Mouse (Mus musculus) MEL (cell line): ENCODE measurements around the gene Sat2.

Source experiments
- CHD2 ChIP-seq: IDR thresholded peaks from 2 replicates; pipeline ENCODE4 v1.6.1; 2011; ENCODE audit warnings: low read length, improper control_type of control experiment
- CTCF ChIP-seq, 3 experiments: IDR thresholded peaks in 2 of 3; conservative IDR thresholded peaks in 1 of 3; 2 replicates each; pipeline ENCODE4 v1.5.1; 2011 to 2012; ENCODE audit warnings: low read length in 3 of 3, low read depth in 2 of 3, mild to moderate bottlenecking in 2 of 3, improper control_type of control experiment in 1 of 3, inconsistent platforms in 1 of 3, mixed read lengths in 1 of 3, moderate library complexity in 1 of 3; ENCODE audit not compliant: control insufficient read depth in 1 of 3, insufficient read depth in 1 of 3, poor library complexity in 1 of 3, severe bottlenecking in 1 of 3
- EP300 ChIP-seq, 2 experiments: IDR thresholded peaks; 2 replicates each; pipeline ENCODE4 v1.6.1; 2011; ENCODE audit warnings: improper control_type of control experiment in 2 of 2, low read length in 2 of 2, low read depth in 1 of 2, mild to moderate bottlenecking in 1 of 2
- GABPA ChIP-seq: IDR thresholded peaks from 2 replicates; pipeline ENCODE4 v1.6.1; 2012; ENCODE audit warnings: low read depth, mild to moderate bottlenecking, inconsistent platforms, low read length, improper control_type of control experiment, moderate library complexity
- MAFK ChIP-seq: IDR thresholded peaks from 2 replicates; pipeline ENCODE4 v1.6.1; 2011; ENCODE audit warnings: low read depth, mild to moderate bottlenecking, low read length, improper control_type of control experiment, borderline replicate concordance
- POLR2A ChIP-seq, 2 experiments: IDR thresholded peaks; 2 replicates each; pipeline ENCODE4 v1.6.1; 2011 to 2012; ENCODE audit warnings: low read length in 2 of 2, mild to moderate bottlenecking in 2 of 2, control low read depth in 1 of 2, improper control_type of control experiment in 1 of 2, low read depth in 1 of 2, moderate library complexity in 1 of 2; ENCODE audit not compliant: control insufficient read depth in 1 of 2, insufficient read depth in 1 of 2, poor library complexity in 1 of 2
- RAD21 ChIP-seq: IDR thresholded peaks from 2 replicates; pipeline ENCODE4 v1.6.1; 2011; ENCODE audit warnings: mild to moderate bottlenecking, low read depth, low read length, improper control_type of control experiment
- SIN3A ChIP-seq: IDR thresholded peaks from 2 replicates; pipeline ENCODE4 v1.6.1; 2012; ENCODE audit warnings: low read length, improper control_type of control experiment, inconsistent platforms
- SMC3 ChIP-seq: IDR thresholded peaks from 2 replicates; pipeline ENCODE4 v1.6.1; 2011; ENCODE audit warnings: low read depth, low read length, improper control_type of control experiment
- USF1 ChIP-seq: IDR thresholded peaks from 2 replicates; pipeline ENCODE4 v1.6.1; 2014; ENCODE audit warnings: low read depth, mild to moderate bottlenecking, inconsistent platforms, low read length, improper control_type of control experiment, moderate library complexity
- USF2 ChIP-seq, 2 experiments: IDR thresholded peaks; 2 replicates each; pipeline ENCODE4 v1.6.1; 2011 to 2012; ENCODE audit warnings: improper control_type of control experiment in 2 of 2, low read length in 2 of 2, borderline replicate concordance in 1 of 2, inconsistent platforms in 1 of 2, low read depth in 1 of 2, mild to moderate bottlenecking in 1 of 2; ENCODE audit not compliant: insufficient read depth in 1 of 2
- ZMIZ1 ChIP-seq: IDR thresholded peaks from 2 replicates; pipeline ENCODE4 v1.6.1; 2012; ENCODE audit warnings: low read depth, mild to moderate bottlenecking, inconsistent platforms, low read length, improper control_type of control experiment, moderate library complexity
- ZNF384 ChIP-seq: IDR thresholded peaks from 2 replicates; pipeline ENCODE4 v1.6.1; 2012; ENCODE audit warnings: low read depth, mild to moderate bottlenecking, inconsistent platforms, low read length, improper control_type of control experiment

DNA sequence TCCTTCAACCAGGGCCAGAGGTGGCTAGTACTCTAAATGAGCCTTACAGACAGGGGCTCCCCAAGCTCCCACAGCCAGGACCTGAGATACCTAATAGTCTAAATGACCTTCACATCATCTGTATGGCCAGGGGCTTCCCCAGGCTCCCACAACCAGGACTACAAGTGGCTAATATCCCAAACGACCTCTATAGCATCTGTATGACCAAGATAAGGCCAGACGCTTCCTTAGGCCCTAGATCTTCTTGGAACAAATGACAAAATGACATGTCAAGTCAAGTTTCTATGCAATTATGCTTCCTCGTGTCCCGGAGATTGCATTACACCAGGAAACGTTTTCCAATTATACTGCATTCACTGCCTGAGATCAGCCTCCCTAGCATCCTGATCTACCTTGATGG, 45.5 kb upstream of the Sat2 start:
- TF ChIP-seq SMC3: no peak
- TF ChIP-seq POLR2A (IDR thresholded peaks at IDR 0.05; ENCODE audit: control insufficient read depth in 1 of 2, insufficient read depth in 1 of 2, low read depth in 1 of 2, low read length in 2 of 2, poor library complexity in 1 of 2): no peak
- TF ChIP-seq CHD2: no peak
- no peak for TF ChIP-seq EP300 (IDR thresholded peaks at IDR 0.05; ENCODE audit: low read depth in 1 of 2, low read length in 2 of 2)
- TF ChIP-seq MAFK: no peak
- TF ChIP-seq ZNF384: no peak
- no peak for TF ChIP-seq GABPA
- TF ChIP-seq USF1: no peak
- no peak for TF ChIP-seq CTCF (IDR thresholded peaks at IDR 0.05 in 2 of 3, conservative IDR thresholded peaks at IDR 0.05 in 1 of 3; ENCODE audit: control insufficient read depth in 1 of 3, insufficient read depth in 1 of 3, low read depth in 2 of 3, low read length in 3 of 3, poor library complexity in 1 of 3, severe bottlenecking in 1 of 3)
- TF ChIP-seq ZMIZ1: no peak
- no peak for TF ChIP-seq USF2 (IDR thresholded peaks at IDR 0.05; ENCODE audit: borderline replicate concordance in 1 of 2, insufficient read depth in 1 of 2, low read depth in 1 of 2, low read length in 2 of 2)
- no peak for TF ChIP-seq SIN3A
- TF ChIP-seq RAD21: no peak
